ENCODE assay signal across 10 mouse cellular contexts in genomic region chr5:64381538-64381937, GRCm38 (mm10).
DNase-seq lines count a peak whose midpoint lies in the region; ATAC-seq and TF ChIP-seq lines count a peak whose summit lies in the region.
"Had no signal": no experiment of that assay in that cellular context is flagged by ENCODE, and none has a peak within 500 bp of the region (broad histone marks: within the 10 kb centered on the region; RNA-seq: fewer than 3 reads in every experiment).

No protein-coding gene starts in this region.

- no peak overlapping the region for H3K9ac ChIP-seq in midbrain, postnatal 0 days (replicated peaks; ENCODE audit: low read length, poor library complexity, severe bottlenecking)
- H3K9ac ChIP-seq in limb, embryonic 11.5 days (ENCODE audit: low read length) = no peak overlapping the region
- peak overlapping the region; percentile 36; the same call in 1 of the 2 replicates for H3K9ac ChIP-seq in stomach, embryonic 16.5 days (ENCODE audit: low read length)

- H3K4me2 ChIP-seq in midbrain, postnatal 0 days (ENCODE audit: low read depth, low read length, poor library complexity, severe bottlenecking) = no peak overlapping the region
- H3K4me2 ChIP-seq in limb, embryonic 11.5 days (ENCODE audit: low read depth, severe bottlenecking) = no peak overlapping the region
- no peak overlapping the region for H3K4me2 ChIP-seq in stomach, embryonic 16.5 days (ENCODE audit: low read depth, low read length)

- peaks cover 55% of the 10 kb centered on the region for H3K4me1 ChIP-seq in midbrain, embryonic 10.5 days
- peaks cover 3% of the 10 kb centered on the region; the same call in 1 of the 2 replicates for H3K4me1 ChIP-seq in midbrain, postnatal 0 days (ENCODE audit: insufficient read depth, low read length)
- peaks cover 20% of the 10 kb centered on the region for H3K4me1 ChIP-seq in limb, embryonic 11.5 days (ENCODE audit: control insufficient read depth, insufficient read depth, low read length)
- H3K4me1 ChIP-seq in stomach, embryonic 16.5 days (ENCODE audit: control insufficient read depth, insufficient read depth, low read length) = peaks cover 32% of the 10 kb centered on the region

- H3K4me3 ChIP-seq in midbrain, embryonic 10.5 days = no peak overlapping the region
- H3K4me3 ChIP-seq in midbrain, postnatal 0 days (ENCODE audit: low read depth, low read length) = no peak overlapping the region
- no peak overlapping the region for H3K4me3 ChIP-seq in limb, embryonic 11.5 days (ENCODE audit: low read depth, low read length)
- no peak overlapping the region for H3K4me3 ChIP-seq in stomach, embryonic 16.5 days (replicated peaks; ENCODE audit: low read length)

- no peaks in the 10 kb centered on the region for H3K9me3 ChIP-seq in midbrain, embryonic 10.5 days (replicated peaks)
- H3K9me3 ChIP-seq in midbrain, postnatal 0 days (ENCODE audit: low read length) = no peaks in the 10 kb centered on the region
- no peaks in the 10 kb centered on the region for H3K9me3 ChIP-seq in limb, embryonic 11.5 days (ENCODE audit: control insufficient read depth, low read length)
- H3K9me3 ChIP-seq in stomach, embryonic 16.5 days (replicated peaks; ENCODE audit: control insufficient read depth, low read length) = no peaks in the 10 kb centered on the region

- WGBS in midbrain, embryonic 10.5 days = 30% methylated on average over 8 of the region's 8 CpGs
- WGBS in midbrain, postnatal 0 days = 34% methylated on average over 8 of the region's 8 CpGs
- 66% methylated on average over 8 of the region's 8 CpGs for WGBS in limb, embryonic 11.5 days
- 28% methylated on average over 8 of the region's 8 CpGs for WGBS in stomach, embryonic 16.5 days

- TF ChIP-seq CTCF in midbrain, postnatal 0 days (IDR thresholded peaks at IDR 0.05) = no peak

- peak overlapping the region; percentile 83 for H3K27ac ChIP-seq in midbrain, embryonic 10.5 days (replicated peaks)
- no peak overlapping the region; the same call in 1 of the 2 replicates for H3K27ac ChIP-seq in midbrain, postnatal 0 days (ENCODE audit: low read depth, low read length)
- H3K27ac ChIP-seq in limb, embryonic 11.5 days (replicated peaks; ENCODE audit: low read depth, low read length) = peak overlapping the region; percentile 52; the same call in 1 of the 2 replicates
- H3K27ac ChIP-seq in stomach, embryonic 16.5 days (ENCODE audit: low read length) = peak overlapping the region; percentile 84

- ATAC-seq in midbrain, postnatal 0 days (ENCODE audit: low FRiP score) = no peak
- no peak for ATAC-seq in limb, embryonic 11.5 days (ENCODE audit: insufficient number of reproducible peaks, low FRiP score, low TSS enrichment, low read depth)
- no peak for ATAC-seq in stomach, embryonic 16.5 days (ENCODE audit: insufficient read depth, low FRiP score)

- no peaks in the 10 kb centered on the region for H3K27me3 ChIP-seq in midbrain, embryonic 10.5 days (ENCODE audit: low read depth, poor library complexity, severe bottlenecking)
- H3K27me3 ChIP-seq in midbrain, postnatal 0 days (ENCODE audit: insufficient read depth, low read length) = no peaks in the 10 kb centered on the region
- no peaks in the 10 kb centered on the region for H3K27me3 ChIP-seq in limb, embryonic 11.5 days (ENCODE audit: control insufficient read depth, insufficient read depth, low read length)
- H3K27me3 ChIP-seq in stomach, embryonic 16.5 days (ENCODE audit: control insufficient read depth, insufficient read depth, low read length) = no peaks in the 10 kb centered on the region

- H3K36me3 ChIP-seq in midbrain, embryonic 10.5 days = no peaks in the 10 kb centered on the region
- H3K36me3 ChIP-seq in midbrain, postnatal 0 days (ENCODE audit: insufficient read depth, low read length) = no peaks in the 10 kb centered on the region
- H3K36me3 ChIP-seq in limb, embryonic 11.5 days (ENCODE audit: control insufficient read depth, insufficient read depth, low read length) = no peaks in the 10 kb centered on the region
- H3K36me3 ChIP-seq in stomach, embryonic 16.5 days (ENCODE audit: control insufficient read depth, insufficient read depth, low read length) = no peaks in the 10 kb centered on the region

- DNase-seq in heart, adult 11 months = peak; percentile 92
- no peak for DNase-seq in heart, adult 9 months (ENCODE audit: low spot score in 2 of 2)
- DNase-seq in midbrain, embryonic 10.5 days (ENCODE audit: low spot score) = peak; percentile 31
- no peak for DNase-seq in midbrain, postnatal 0 days (ENCODE audit: low spot score)
- no peak for DNase-seq in limb, embryonic 11.5 days (ENCODE audit: low spot score)
- DNase-seq in MN1 (ENCODE audit: low spot score) = no peak
- DNase-seq in right cerebral cortex, adult 2 months (ENCODE audit: low spot score in 2 of 2) = no peak
- DNase-seq: adrenal gland, postnatal 10 days; kidney, adult 11 months had no signal

Comparison
In these comparisons a context has a peak if more than half of its experiments do, and no peak if none do; other contexts are left out.
1. DNase-seq: peak in heart, adult 11 months (single experiment) and midbrain, embryonic 10.5 days (single experiment); none in heart, adult 9 months (0 of 2), midbrain, postnatal 0 days (single experiment), limb, embryonic 11.5 days (single experiment), MN1 (single experiment) and right cerebral cortex, adult 2 months (0 of 2).